Mouse (Mus musculus): ENCODE data around the gene Fam186b.
A peak's percentile ranks its signal among the peaks of the same experiment; 100 is the strongest.

Gene Fam186b

GRCm38 (mm10) chr15:99295484-99295981 is at the start of gene Fam186b:
TSS of gene Fam186b (minus strand) at chr15:99295888.
- DNase-seq = peak; percentile 41

- DNase-seq = no peak
These were observed 49.3 kb upstream of the Fam186b start for GRCm38 (mm10) chr15:99344961-99345360.

GRCm38 (mm10) chr15:99344148-99344870 is 48.6 kb upstream of the Fam186b start:
- no peak for DNase-seq

- peak; percentile 32 for DNase-seq
These were observed 47.9 kb upstream of the Fam186b start for GRCm38 (mm10) chr15:99343414-99344147.

- DNase-seq = no peak
These were observed 46.7 kb upstream of the Fam186b start for GRCm38 (mm10) chr15:99342194-99342981.

- no peak for DNase-seq
These were observed 45.4 kb upstream of the Fam186b start for GRCm38 (mm10) chr15:99341102-99341501.

GRCm38 (mm10) chr15:99339669-99340068 is 44.0 kb upstream of the Fam186b start:
- no peak for DNase-seq

GRCm38 (mm10) chr15:99338916-99339315 is 43.2 kb upstream of the Fam186b start:
- no peak for DNase-seq

- no peak for DNase-seq
These were observed 40.2 kb upstream of the Fam186b start for GRCm38 (mm10) chr15:99335801-99336320.

- no peak for DNase-seq
These were observed 38.8 kb upstream of the Fam186b start for GRCm38 (mm10) chr15:99334500-99334899.

- DNase-seq = no peak
These were observed 38.0 kb upstream of the Fam186b start for GRCm38 (mm10) chr15:99333676-99334065.

GRCm38 (mm10) chr15:99332921-99333675 is 37.4 kb upstream of the Fam186b start:
- no peak for DNase-seq

GRCm38 (mm10) chr15:99332111-99332510 is 36.4 kb upstream of the Fam186b start:
- DNase-seq = no peak

GRCm38 (mm10) chr15:99331341-99331740 is 35.7 kb upstream of the Fam186b start:
- DNase-seq = no peak

- DNase-seq = no peak
These were observed 34.6 kb upstream of the Fam186b start for GRCm38 (mm10) chr15:99330324-99330723.

- DNase-seq = no peak
These were observed 32.3 kb upstream of the Fam186b start for GRCm38 (mm10) chr15:99328011-99328410.

GRCm38 (mm10) chr15:99326959-99327358 is 31.3 kb upstream of the Fam186b start:
- DNase-seq = no peak

- DNase-seq = no peak
These were observed 30.7 kb upstream of the Fam186b start for GRCm38 (mm10) chr15:99326407-99326806.

GRCm38 (mm10) chr15:99325598-99325997 is 29.9 kb upstream of the Fam186b start:
- no peak for DNase-seq

GRCm38 (mm10) chr15:99324151-99324550 is 28.5 kb upstream of the Fam186b start:
- DNase-seq = no peak

- no peak for DNase-seq
These were observed 25.3 kb upstream of the Fam186b start for GRCm38 (mm10) chr15:99320978-99321377.

- DNase-seq = no peak
These were observed 24.5 kb upstream of the Fam186b start for GRCm38 (mm10) chr15:99320168-99320674.

Data from right cerebral cortex, postnatal 14 days (tissue).